Mouse (Mus musculus) ES-E14 (cell line): Measurements from ENCODE around the gene Galnt2. TPM values are rescaled to one million over a fixed set of nuclear protein-coding genes. Genes with fewer than 3 reads are reported as not detected.

ENCODE experiments used
- DNase-seq: peaks from one replicate; pipeline ENCODE4 v3.0.0-alpha.2; 2013; ENCODE audit warnings: low read depth, low spot score
- H3K27ac ChIP-seq: 2 replicates; pipeline ENCODE4 v1.5.1; 2012; ENCODE audit warnings: low read depth, mild to moderate bottlenecking, low read length, moderate library complexity, mixed read lengths; ENCODE audit not compliant: poor library complexity, insufficient read depth, severe bottlenecking
- H3K36me3 ChIP-seq: 2 replicates; pipeline ENCODE4 v1.6.1; 2012; ENCODE audit warnings: mild to moderate bottlenecking, low read length, moderate library complexity, mixed read lengths; ENCODE audit not compliant: control insufficient read depth, poor library complexity, insufficient read depth, severe bottlenecking
- H3K4me1 ChIP-seq, 2 experiments: fragments of 150-350 bp in 1 of 2; sonication (generic) in 1 of 2; 2 replicates each; pipeline ENCODE4 v1.6.1; 2012; ENCODE audit warnings: low read length in 2 of 2, mild to moderate bottlenecking in 1 of 2, mixed read lengths in 1 of 2; ENCODE audit not compliant: control insufficient read depth in 2 of 2, insufficient read depth in 2 of 2, poor library complexity in 1 of 2
- H3K4me3 ChIP-seq, 2 experiments: fragments of 150-350 bp in 1 of 2; sonication (generic) in 1 of 2; 2 replicates each; pipeline ENCODE4 v1.5.1; 2012; ENCODE audit warnings: low read length in 2 of 2, low read depth in 1 of 2, mild to moderate bottlenecking in 1 of 2, mixed read lengths in 1 of 2; ENCODE audit not compliant: insufficient read depth in 1 of 2, poor library complexity in 1 of 2, severe bottlenecking in 1 of 2
- H3K9ac ChIP-seq: 2 replicates; pipeline ENCODE4 v1.6.1; 2012; ENCODE audit warnings: low read depth, mild to moderate bottlenecking, low read length, mixed read lengths; ENCODE audit not compliant: poor library complexity, insufficient read depth, severe bottlenecking
- H3K9me3 ChIP-seq: fragments of 150-350 bp; sonication (generic); 2 replicates; pipeline ENCODE4 v1.6.1; 2012; ENCODE audit warnings: low read depth, mild to moderate bottlenecking, low read length; ENCODE audit not compliant: control insufficient read depth, insufficient read depth
- CHD2 ChIP-seq: IDR thresholded peaks from 2 replicates; pipeline ENCODE4 v1.6.1; 2014; ENCODE audit warnings: mild to moderate bottlenecking, low read depth, low read length, inconsistent platforms
- HCFC1 ChIP-seq: IDR thresholded peaks from 2 replicates; pipeline ENCODE4 v1.6.1; 2012; ENCODE audit warnings: low read length, inconsistent platforms, borderline replicate concordance; ENCODE audit not compliant: insufficient read depth
- MAFK ChIP-seq: IDR thresholded peaks from 2 replicates; pipeline ENCODE4 v1.6.1; 2014; ENCODE audit warnings: mild to moderate bottlenecking, low read depth, low read length, inconsistent platforms; ENCODE audit not compliant: insufficient read depth
- ZC3H11A ChIP-seq: IDR thresholded peaks from 2 replicates; pipeline ENCODE4 v1.6.1; 2012; ENCODE audit warnings: low read depth, mild to moderate bottlenecking, inconsistent platforms, low read length, borderline replicate concordance
- ZNF384 ChIP-seq: IDR thresholded peaks from 2 replicates; pipeline ENCODE4 v1.6.1; 2012; ENCODE audit warnings: low read depth, low read length, inconsistent platforms
- in situ Hi-C, 2 experiments: fragments of 600-800 bp; cut with MboI; formaldehyde crosslinking; loops; one replicate each; pipeline ENCODE4 v1.15.1; 2025; ENCODE audit warnings: low sequenced_read_pairs in 2 of 2, inconsistent platforms in 1 of 2; ENCODE audit not compliant: unreplicated experiment in 2 of 2
- total RNA-seq: library from RNA; depleted of rRNA; stranded (reverse); fragments of 300-350 nt; gene quantifications from 2 replicates; pipeline ENCODE4 v1.2.3, GENCODE M21; 2012

Gene Galnt2
- total RNA-seq, 1 experiment = 45.6 TPM

DNA sequence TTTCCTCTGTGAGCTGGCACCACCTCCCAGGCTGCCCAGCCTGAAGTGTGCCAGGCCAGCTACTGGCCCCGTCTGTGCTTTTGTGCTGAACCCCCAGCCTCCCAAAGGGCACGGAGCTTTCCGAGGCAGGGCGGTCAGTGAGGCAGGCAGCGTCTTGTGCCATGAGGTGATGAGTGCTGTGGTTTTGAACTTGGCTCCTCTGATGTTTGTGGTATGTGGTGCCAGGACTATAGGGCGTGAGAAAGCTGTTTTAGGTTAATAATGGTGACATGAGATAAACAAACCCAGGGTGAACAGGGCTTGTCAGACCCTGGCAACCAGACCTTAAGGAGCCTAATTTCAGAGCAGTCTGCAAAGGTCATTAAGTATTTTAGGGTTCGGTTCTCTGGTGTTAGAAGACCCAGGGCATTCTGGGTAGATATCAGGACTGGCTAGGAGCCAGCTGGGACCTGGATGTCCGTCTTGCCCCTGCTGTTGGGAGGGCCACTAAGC lies 86.0 kb downstream of the Galnt2 start:
- H3K36me3 ChIP-seq = peaks cover 3% of the 10 kb centered on the region; the same call in 1 of the 2 replicates
- H3K9ac ChIP-seq = no peak overlapping the region
- no peaks in the 10 kb centered on the region for H3K9me3 ChIP-seq
- TF ChIP-seq MAFK = no peak
- TF ChIP-seq ZNF384 = no peak
- TF ChIP-seq CHD2 = no peak
- TF ChIP-seq HCFC1 = no peak
- no peak for TF ChIP-seq ZC3H11A
- no peak for DNase-seq
- in situ Hi-C loops = no loop called here
- peaks cover 0 to 7% of the 10 kb centered on the region in 2 experiments; a peak in 1 of 4 replicates for H3K4me1 ChIP-seq
- H3K4me3 ChIP-seq = no peak overlapping the region
- no peak overlapping the region for H3K27ac ChIP-seq

DNA sequence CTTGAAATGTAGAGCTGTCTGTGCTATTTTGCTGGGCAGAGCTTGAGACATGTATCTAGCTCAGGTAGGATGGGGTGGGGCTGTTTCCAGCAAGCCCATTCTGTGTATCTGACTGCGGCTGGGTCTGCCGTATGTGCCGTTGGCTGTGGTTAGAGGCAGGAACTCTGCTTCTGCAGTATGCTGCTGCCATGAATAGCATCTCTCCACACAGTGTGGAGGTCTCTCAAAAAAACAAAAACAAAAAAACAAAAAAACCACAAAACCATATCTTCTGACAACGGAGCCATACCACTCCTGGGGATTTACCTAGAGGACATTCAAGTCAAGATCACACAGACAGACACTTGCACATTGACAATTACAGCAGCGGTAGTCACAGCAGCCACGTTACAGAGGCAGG lies 86.6 kb downstream of the Galnt2 start:
- Histone ChIP-seq H3K9me3 (no peaks in the 10 kb centered on the region), H3K4me3 (no peak overlapping the region), H3K36me3 (peaks cover 3% of the 10 kb centered on the region; the same call in 1 of the 2 replicates), H3K27ac (no peak overlapping the region), H3K9ac (no peak overlapping the region), H3K4me1 (peaks cover 0 to 7% of the 10 kb centered on the region in 2 experiments; a peak in 1 of 4 replicates)
- TF ChIP-seq ZNF384 = no peak
- no peak for TF ChIP-seq HCFC1
- TF ChIP-seq ZC3H11A = no peak
- TF ChIP-seq MAFK = no peak
- TF ChIP-seq CHD2 = no peak
- no peak for DNase-seq
- in situ Hi-C loops = no loop called here

DNA sequence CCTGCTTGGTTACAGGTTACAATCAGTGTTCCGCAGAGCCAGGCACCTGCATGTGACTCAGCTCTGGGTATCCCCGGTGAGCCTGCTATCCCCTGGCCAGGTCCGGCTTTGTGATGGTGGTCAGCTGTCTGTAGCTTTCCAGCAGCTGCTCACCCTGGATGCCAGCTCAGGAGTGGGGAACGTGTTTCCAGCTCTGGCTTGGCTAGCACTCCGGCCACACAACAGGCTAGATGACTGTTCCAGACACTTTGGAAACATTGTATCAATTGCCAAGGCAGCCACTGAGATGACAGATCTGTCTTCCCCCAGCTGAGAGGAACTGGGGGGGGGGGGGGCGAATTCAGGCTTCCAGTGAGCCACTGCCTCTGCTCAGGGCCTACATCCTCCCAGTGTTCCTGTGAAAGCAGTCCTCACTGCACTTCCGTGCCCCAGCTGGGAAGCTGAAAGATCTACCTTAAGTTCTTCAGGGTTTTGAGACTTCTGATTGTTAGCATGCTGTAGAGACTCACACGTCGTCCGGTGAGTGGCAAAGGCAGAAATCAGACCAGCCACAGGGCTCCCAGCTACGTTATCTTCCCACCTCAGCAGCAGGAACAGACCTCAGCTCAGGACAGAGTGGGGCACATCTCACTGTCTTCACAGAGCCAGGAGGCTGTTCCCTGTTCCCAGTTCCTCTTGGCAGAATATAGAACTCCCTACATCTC lies 87.6 kb downstream of the Galnt2 start:
- H3K4me1 ChIP-seq = peaks cover 0 to 7% of the 10 kb centered on the region in 2 experiments; a peak in 1 of 4 replicates
- DNase-seq = no peak
- H3K27ac ChIP-seq = no peak overlapping the region
- no peaks in the 10 kb centered on the region for H3K9me3 ChIP-seq
- H3K4me3 ChIP-seq = no peak overlapping the region
- H3K9ac ChIP-seq = no peak overlapping the region
- peaks cover 5% of the 10 kb centered on the region; the same call in 1 of the 2 replicates for H3K36me3 ChIP-seq
- in situ Hi-C loops = no loop called here
- TF ChIP-seq ZNF384 (no peak), CHD2 (no peak), ZC3H11A (no peak), HCFC1 (no peak), MAFK (no peak)

DNA sequence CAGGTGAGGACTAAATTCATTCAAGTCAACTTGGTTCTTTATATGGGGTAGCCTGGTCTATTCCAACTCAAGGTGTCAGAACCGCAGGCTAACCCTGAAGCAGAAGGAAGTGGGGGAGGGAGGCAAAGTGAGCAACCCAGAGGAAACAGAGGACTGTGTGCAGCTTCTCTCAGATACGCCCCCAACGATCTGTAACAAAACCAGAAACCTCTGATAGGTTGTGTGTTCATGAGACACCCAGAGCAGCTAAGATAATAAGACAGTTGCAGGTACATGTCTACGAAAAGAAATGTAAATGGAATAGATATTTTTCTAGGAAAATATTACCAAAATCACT lies 88.1 kb downstream of the Galnt2 start:
- H3K9ac ChIP-seq = no peak overlapping the region

More for the DNA sequence above, 88.1 kb downstream of the Galnt2 start:
- Histone ChIP-seq H3K27ac (no peak overlapping the region), H3K9me3 (no peaks in the 10 kb centered on the region), H3K36me3 (peaks cover 5% of the 10 kb centered on the region; the same call in 1 of the 2 replicates), H3K4me3 (no peak overlapping the region), H3K4me1 (peaks cover 0 to 6% of the 10 kb centered on the region in 2 experiments; a peak in 1 of 4 replicates)
- TF ChIP-seq HCFC1 (no peak), ZC3H11A (no peak), CHD2 (no peak), ZNF384 (no peak), MAFK (no peak)
- in situ Hi-C loops = no loop called here
- no peak for DNase-seq
